Mouse (Mus musculus) heart, embryonic 15.5 days (tissue): Measurements from ENCODE around the gene Ndufb2. TPM values are rescaled to one million over a fixed set of nuclear protein-coding genes. Genes with fewer than 3 reads are reported as not detected.

Source experiments
- ATAC-seq: fragments of 200-750 bp; cut with Nextera tagmentation; replicated peaks from 2 replicates; pipeline ENCODE4 v1.8.0; 2017; ENCODE audit warnings: low read depth, moderate TSS enrichment; ENCODE audit not compliant: insufficient number of reproducible peaks, insufficient read depth, low FRiP score
- H3K27ac ChIP-seq: fragments of 300-500 bp; sonication (generic); 2 replicates; pipeline ENCODE4 v1.5.1; 2015; ENCODE audit warnings: mild to moderate bottlenecking, inconsistent platforms
- H3K27me3 ChIP-seq: fragments of 300-500 bp; sonication (generic); 2 replicates; pipeline ENCODE4 v1.6.1; 2015; ENCODE audit warnings: inconsistent platforms
- H3K36me3 ChIP-seq: fragments of 300-500 bp; sonication (generic); 2 replicates; pipeline ENCODE4 v1.6.1; 2015; ENCODE audit warnings: mild to moderate bottlenecking, inconsistent platforms
- H3K4me1 ChIP-seq: fragments of 300-500 bp; sonication (generic); replicated peaks from 2 replicates; pipeline ENCODE4 v1.6.1; 2015; ENCODE audit warnings: inconsistent platforms
- H3K4me2 ChIP-seq: fragments of 300-500 bp; sonication (generic); 2 replicates; pipeline ENCODE4 v1.6.1; 2015; ENCODE audit warnings: inconsistent platforms, mild to moderate bottlenecking, moderate library complexity
- H3K4me3 ChIP-seq: fragments of 300-500 bp; sonication (generic); 2 replicates; pipeline ENCODE4 v1.5.1; 2015; ENCODE audit warnings: mild to moderate bottlenecking, inconsistent platforms
- H3K9ac ChIP-seq: fragments of 300-500 bp; sonication (generic); 2 replicates; pipeline ENCODE4 v1.6.1; 2015; ENCODE audit warnings: mild to moderate bottlenecking, inconsistent platforms
- H3K9me3 ChIP-seq: fragments of 300-500 bp; sonication (generic); replicated peaks from 2 replicates; pipeline ENCODE4 v1.6.1; 2016; ENCODE audit warnings: inconsistent platforms
- WGBS: fragments of 180-500 bp; shearing (Covaris S2); methylation state at CpG from one replicate; pipeline ENCODE4 v1.1.7; 2015; ENCODE audit warnings: mixed read lengths; 5-methylcytosine and 5-hydroxymethylcytosine counted together
- polyA plus RNA-seq: library from polyadenylated mRNA; unstranded; fragments of >200 nt; fragmentation: Nextera tagmentation; extraction: Ambion mirVana; gene quantifications from 2 replicates; pipeline ENCODE4 v1.2.1, GENCODE M21; 2015

Gene Ndufb2
- polyA plus RNA-seq, 1 experiment from 2014 or later, result 708 TPM

- WGBS, result 81% methylated on average over 7 of the region's 7 CpGs
- Histone ChIP-seq H3K4me1 (no peaks in the 10 kb centered on the region), H3K9ac (no peak overlapping the region), H3K4me3 (no peak overlapping the region), H3K36me3 (peaks cover 57% of the 10 kb centered on the region), H3K9me3 (no peaks in the 10 kb centered on the region), H3K27ac (no peak overlapping the region), H3K27me3 (no peaks in the 10 kb centered on the region), H3K4me2 (no peak overlapping the region)
- ATAC-seq, result no peak
These were observed 11.1 kb upstream of the Ndufb2 start for GRCm38 (mm10) chr6:39581087-39581784.

GRCm38 (mm10) chr6:39585517-39585916 lies 6.9 kb upstream of the Ndufb2 start, which contains the start of gene Gm42420:
Gm42420 (plus strand) TSS chr6:39585753.
- no peaks in the 10 kb centered on the region for H3K9me3 ChIP-seq
- no peak within 1 kb of the TSS for H3K4me2 ChIP-seq
- no peak within 1 kb of the TSS for H3K4me3 ChIP-seq
- H3K27me3 ChIP-seq, result no peaks in the 10 kb centered on the region
- no peak for ATAC-seq
- H3K36me3 ChIP-seq, result peaks cover 46% of the 10 kb centered on the region
- no peak within 1 kb of the TSS for H3K9ac ChIP-seq
- no peaks in the 10 kb centered on the region for H3K4me1 ChIP-seq
- no peak within 1 kb of the TSS for H3K27ac ChIP-seq
- WGBS, result 79% methylated on average over 6 of the region's 6 CpGs

- no peak overlapping the region for H3K9ac ChIP-seq
- WGBS, result 93% methylated on average over 4 of the region's 4 CpGs
- H3K27ac ChIP-seq, result no peak overlapping the region
These were observed 893 bp upstream of the Ndufb2 start for GRCm38 (mm10) chr6:39591481-39591880.

GRCm38 (mm10) chr6:39600851-39601250 lies 8.5 kb downstream of the Ndufb2 start:
- H3K27me3 ChIP-seq, result no peaks in the 10 kb centered on the region
- ATAC-seq, result no peak
- H3K4me1 ChIP-seq, result peaks cover 5% of the 10 kb centered on the region; the same call in 1 of the 2 replicates
- no peak overlapping the region for H3K9ac ChIP-seq
- H3K36me3 ChIP-seq, result peaks cover 44% of the 10 kb centered on the region
- H3K4me2 ChIP-seq, result no peak overlapping the region
- 93% methylated on average over 3 of the region's 3 CpGs for WGBS
- no peak overlapping the region for H3K4me3 ChIP-seq
- no peaks in the 10 kb centered on the region for H3K9me3 ChIP-seq
- no peak overlapping the region for H3K27ac ChIP-seq

More at GRCm38 (mm10) chr6:39591481-39591880, 893 bp upstream of the Ndufb2 start:
- Histone ChIP-seq H3K9me3 (no peaks in the 10 kb centered on the region), H3K4me3 (peak overlapping the region; percentile 85), H3K4me1 (peaks cover 15% of the 10 kb centered on the region), H3K36me3 (peaks cover 18% of the 10 kb centered on the region), H3K4me2 (peak overlapping the region; percentile 82), H3K27me3 (no peaks in the 10 kb centered on the region)
- ATAC-seq, result no peak

GRCm38 (mm10) chr6:39601828-39602227 lies 9.5 kb downstream of the Ndufb2 start:
- Histone ChIP-seq H3K27ac (no peak overlapping the region), H3K27me3 (no peaks in the 10 kb centered on the region), H3K9me3 (no peaks in the 10 kb centered on the region), H3K4me2 (no peak overlapping the region), H3K9ac (no peak overlapping the region), H3K36me3 (peaks cover 43% of the 10 kb centered on the region), H3K4me3 (no peak overlapping the region), H3K4me1 (peaks cover 14% of the 10 kb centered on the region)
- 83% methylated on average over 3 of the region's 3 CpGs for WGBS
- no peak for ATAC-seq

- Histone ChIP-seq H3K27me3 (no peaks in the 10 kb centered on the region), H3K9ac (no peak overlapping the region), H3K4me2 (no peak overlapping the region), H3K27ac (no peak overlapping the region), H3K9me3 (no peaks in the 10 kb centered on the region), H3K36me3 (peaks cover 22% of the 10 kb centered on the region), H3K4me1 (peaks cover 17% of the 10 kb centered on the region), H3K4me3 (no peak overlapping the region)
- no peak for ATAC-seq
- 75% methylated on average over 5 of the region's 5 CpGs for WGBS
These were observed 12.2 kb downstream of the Ndufb2 start for GRCm38 (mm10) chr6:39604565-39604964.

- H3K9ac ChIP-seq, result no peak overlapping the region
- no peak for ATAC-seq
- H3K9me3 ChIP-seq, result no peaks in the 10 kb centered on the region
- H3K36me3 ChIP-seq, result peaks cover 12% of the 10 kb centered on the region; the same call in 1 of the 2 replicates
- no peak overlapping the region for H3K4me3 ChIP-seq
- peaks cover 17% of the 10 kb centered on the region for H3K4me1 ChIP-seq
- no peaks in the 10 kb centered on the region for H3K27me3 ChIP-seq
- no peak overlapping the region for H3K4me2 ChIP-seq
- H3K27ac ChIP-seq, result 0 out of 2 replicates have a peak overlapping the region, but pooled peaks have one; percentile 12
- WGBS, result 34% methylated on average over 6 of the region's 6 CpGs
These were observed 13.7 kb downstream of the Ndufb2 start for GRCm38 (mm10) chr6:39606056-39606455.

- H3K4me3 ChIP-seq, result no peak overlapping the region
- no peaks in the 10 kb centered on the region for H3K9me3 ChIP-seq
- no peak overlapping the region for H3K4me2 ChIP-seq
- H3K27ac ChIP-seq, result no peak overlapping the region
- peaks cover 12% of the 10 kb centered on the region; the same call in 1 of the 2 replicates for H3K36me3 ChIP-seq
- no peak overlapping the region for H3K9ac ChIP-seq
- whole genome bisulfite sequencing, result 48% methylated on average over 3 of the region's 3 CpGs
- ATAC-seq, result no peak
- H3K4me1 ChIP-seq, result peaks cover 17% of the 10 kb centered on the region
- no peaks in the 10 kb centered on the region for H3K27me3 ChIP-seq
These were observed 14.5 kb downstream of the Ndufb2 start for GRCm38 (mm10) chr6:39606862-39607261.

GRCm38 (mm10) chr6:39607365-39607764 lies 15.0 kb downstream of the Ndufb2 start:
- H3K9me3 ChIP-seq, result no peaks in the 10 kb centered on the region
- peaks cover 17% of the 10 kb centered on the region for H3K4me1 ChIP-seq
- H3K9ac ChIP-seq, result no peak overlapping the region
- no peak overlapping the region for H3K4me3 ChIP-seq
- no peaks in the 10 kb centered on the region for H3K27me3 ChIP-seq
- H3K27ac ChIP-seq, result no peak overlapping the region
- no peak overlapping the region for H3K4me2 ChIP-seq
- ATAC-seq, result no peak
- 51% methylated on average over 5 of the region's 5 CpGs for WGBS
- peaks cover 11% of the 10 kb centered on the region; the same call in 1 of the 2 replicates for H3K36me3 ChIP-seq

- no peaks in the 10 kb centered on the region for H3K9me3 ChIP-seq
- no peak overlapping the region for H3K27ac ChIP-seq
- no peak overlapping the region for H3K4me3 ChIP-seq
- H3K4me1 ChIP-seq, result peaks cover 17% of the 10 kb centered on the region
- ATAC-seq, result no peak
- H3K4me2 ChIP-seq, result no peak overlapping the region
- H3K27me3 ChIP-seq, result no peaks in the 10 kb centered on the region
- no peak overlapping the region for H3K9ac ChIP-seq
- WGBS, result 61% methylated on average over 2 of the region's 2 CpGs
- H3K36me3 ChIP-seq, result peaks cover 19% of the 10 kb centered on the region
These were observed 17.8 kb downstream of the Ndufb2 start for GRCm38 (mm10) chr6:39610207-39610606.

- no peak for ATAC-seq
- H3K27ac ChIP-seq, result no peak overlapping the region
- peaks cover 8% of the 10 kb centered on the region for H3K4me1 ChIP-seq
- no peak overlapping the region for H3K4me2 ChIP-seq
- H3K9ac ChIP-seq, result no peak overlapping the region
- no peak overlapping the region for H3K4me3 ChIP-seq
- no peaks in the 10 kb centered on the region for H3K9me3 ChIP-seq
- no peaks in the 10 kb centered on the region for H3K27me3 ChIP-seq
- 95% methylated on average over 2 of the region's 2 CpGs for WGBS
- H3K36me3 ChIP-seq, result peaks cover 30% of the 10 kb centered on the region
These were observed 18.9 kb downstream of the Ndufb2 start for GRCm38 (mm10) chr6:39611296-39611695.
